Comparison of ENCODE assay signal across 24 mouse cellular contexts in the genomic region with DNA sequence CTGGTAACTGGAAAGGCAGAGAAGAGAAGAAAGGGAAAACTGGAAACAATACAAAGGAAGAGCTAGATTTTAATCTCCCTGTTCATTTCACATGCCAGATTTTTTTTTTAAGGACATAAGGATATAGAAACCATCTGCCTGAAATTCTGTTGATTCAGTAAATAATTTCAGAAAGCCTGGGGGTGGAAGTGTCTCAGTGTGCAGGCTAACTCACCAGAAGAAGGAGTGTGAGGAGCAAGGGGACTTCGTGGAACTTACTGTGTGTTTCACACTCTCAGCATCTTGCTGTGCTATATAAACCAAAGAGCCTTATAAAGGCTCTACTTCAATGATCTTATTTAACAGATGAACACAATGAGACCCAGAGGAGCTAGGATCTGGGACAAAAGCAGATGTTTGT.
"Had no signal": no experiment of that assay in that cellular context is flagged by ENCODE, and none has a peak within 500 bp of the region (broad histone marks: within the 10 kb centered on the region; RNA-seq: fewer than 3 reads in every experiment).

No protein-coding gene starts in this region.

- H3K9me3 ChIP-seq: heart, embryonic 10.5 days; heart, embryonic 12.5 days; hindbrain, embryonic 10.5 days; hindbrain, embryonic 12.5 days; intestine, embryonic 15.5 days; limb, embryonic 10.5 days; limb, embryonic 12.5 days had no signal

- H3K4me3 ChIP-seq: gastrocnemius, adult 2 months; heart, embryonic 10.5 days; heart, embryonic 12.5 days; hindbrain, embryonic 10.5 days; hindbrain, embryonic 12.5 days; intestine, embryonic 15.5 days; layer of hippocampus, adult 2 months; limb, embryonic 10.5 days; limb, embryonic 12.5 days had no signal

- H3K27ac ChIP-seq: gastrocnemius, adult 2 months; heart, embryonic 10.5 days; hindbrain, embryonic 10.5 days; hindbrain, embryonic 12.5 days; hindbrain, embryonic 14.5 days; intestine, embryonic 15.5 days; layer of hippocampus, adult 2 months; limb, embryonic 10.5 days; limb, embryonic 12.5 days had no signal

- H3K36me3 ChIP-seq: heart, embryonic 10.5 days; heart, embryonic 12.5 days; hindbrain, embryonic 10.5 days; hindbrain, embryonic 12.5 days; intestine, embryonic 15.5 days; limb, embryonic 10.5 days; limb, embryonic 12.5 days had no signal

- H3K4me2 ChIP-seq: heart, embryonic 12.5 days; hindbrain, embryonic 12.5 days; hindbrain, embryonic 14.5 days; intestine, embryonic 15.5 days; limb, embryonic 12.5 days had no signal

- DNase-seq: gastrocnemius, adult 2 months; gastrocnemius, postnatal 10 days; gastrocnemius, postnatal 25 days; heart, adult 18-20 months; heart, postnatal 10 days; heart, postnatal 4 days; kidney, adult 18-20 months; kidney, adult 8-10 months; kidney, postnatal 10 days; kidney, postnatal 25 days; kidney, postnatal 4 days had no signal

- H3K4me1 ChIP-seq: heart, embryonic 10.5 days; heart, embryonic 12.5 days; hindbrain, embryonic 10.5 days; hindbrain, embryonic 12.5 days; intestine, embryonic 15.5 days; limb, embryonic 10.5 days; limb, embryonic 12.5 days had no signal

- ATAC-seq: forebrain, embryonic 16.5 days; hindbrain, embryonic 16.5 days; inflammation-experienced regulatory T-cells, adult 6 months; intestine, embryonic 15.5 days; intestine, postnatal 0 days had no signal

- H3K27me3 ChIP-seq: heart, embryonic 12.5 days; hindbrain, embryonic 12.5 days; intestine, embryonic 15.5 days; limb, embryonic 12.5 days had no signal

- H3K9ac ChIP-seq: heart, embryonic 12.5 days; hindbrain, embryonic 12.5 days; hindbrain, embryonic 14.5 days; intestine, embryonic 15.5 days; limb, embryonic 12.5 days had no signal
